Mouse (Mus musculus) lung, adult 2 months (tissue): ENCODE results near the gene Oscp1.

Experiments used
- CTCF ChIP-seq: fragments of 200-500 bp; IDR thresholded peaks from 2 replicates; pipeline ENCODE4 v1.5.1; 2011; ENCODE audit warnings: mild to moderate bottlenecking, low read length, control low read depth; ENCODE audit not compliant: insufficient read depth
- POLR2A ChIP-seq: fragments of 200-500 bp; IDR thresholded peaks from 2 replicates; pipeline ENCODE4 v1.6.1; 2011; ENCODE audit warnings: low read depth, mild to moderate bottlenecking, control low read depth, low read length, borderline replicate concordance; ENCODE audit errors: extremely low read depth

DNA sequence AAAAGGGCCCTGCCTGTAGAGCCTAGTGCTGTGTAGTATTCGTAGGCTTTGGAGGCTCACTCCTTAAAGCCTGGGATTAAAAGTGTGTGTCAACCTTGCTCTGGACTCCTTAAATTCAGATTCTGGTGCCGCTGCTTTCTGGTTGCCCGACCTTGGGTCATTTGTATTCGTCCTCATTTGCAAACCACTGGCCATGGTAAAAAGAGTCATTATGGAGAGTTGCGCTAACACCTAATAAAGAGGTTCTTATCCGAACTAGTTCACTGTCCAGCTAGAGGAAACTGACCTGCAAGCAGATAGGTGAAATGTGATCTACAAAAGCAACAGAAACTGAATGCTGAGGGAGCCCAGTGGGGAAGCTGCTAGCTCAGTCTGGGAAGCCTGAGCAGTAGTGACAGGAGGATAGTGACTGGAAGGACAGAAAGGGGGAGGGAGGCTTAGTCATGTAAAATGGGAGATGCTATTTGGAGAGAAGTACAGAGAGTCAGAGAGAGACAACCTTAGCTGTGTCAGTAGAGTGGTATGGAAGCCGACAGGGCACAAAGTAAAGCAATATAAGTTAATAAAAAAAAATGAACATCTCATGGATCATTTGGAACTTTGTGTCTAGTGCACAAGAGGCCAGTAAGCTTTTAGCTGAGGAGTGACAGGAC lies 46.9 kb downstream of the Oscp1 start:
- no peak for TF ChIP-seq CTCF
- TF ChIP-seq POLR2A, result no peak
